Mouse (Mus musculus) CH12.LX (cell line): ENCODE data around the gene S1pr3. TPM values are rescaled to one million over a fixed set of nuclear protein-coding genes. Genes with fewer than 3 reads are reported as not detected.

ENCODE experiments used
- DNase-seq: peaks from one replicate; pipeline ENCODE4 v3.0.0-alpha.2; 2013; ENCODE audit errors: extremely low read depth
- H3K27ac ChIP-seq: 2 replicates; pipeline ENCODE4 v1.5.1; 2012; ENCODE audit warnings: low read depth, mild to moderate bottlenecking, control low read depth, moderate library complexity; ENCODE audit not compliant: insufficient read depth
- H3K27me3 ChIP-seq: replicated peaks from 2 replicates; pipeline ENCODE3; 2012; ENCODE audit warnings: inconsistent platforms
- H3K36me3 ChIP-seq, 2 experiments: replicated peaks in 1 of 2; 2 replicates each; pipeline versions ENCODE3 to v1.6.1; 2012; ENCODE audit warnings: inconsistent platforms in 1 of 2, low read length in 1 of 2, mild to moderate bottlenecking in 1 of 2, mixed read lengths in 1 of 2, moderate library complexity in 1 of 2; ENCODE audit not compliant: control insufficient read depth in 1 of 2, insufficient read depth in 1 of 2
- H3K4me1 ChIP-seq, 2 experiments: 2 replicates each; pipeline ENCODE4 v1.6.1; 2012; ENCODE audit warnings: inconsistent platforms in 1 of 2, moderate library complexity in 1 of 2; ENCODE audit not compliant: insufficient read depth in 2 of 2, control insufficient read depth in 1 of 2
- H3K4me2 ChIP-seq: 2 replicates; pipeline ENCODE4 v1.6.1; 2012; ENCODE audit warnings: low read depth, mild to moderate bottlenecking, control low read depth; ENCODE audit not compliant: poor library complexity, insufficient read depth, severe bottlenecking
- H3K4me3 ChIP-seq, 3 experiments: fragments of 150-350 bp in 1 of 3; sonication (generic) in 1 of 3; replicated peaks in 1 of 3; 2 replicates each; pipeline versions ENCODE3 to v1.5.1; 2011 to 2012; ENCODE audit warnings: low read depth in 2 of 3, low read length in 2 of 3, mild to moderate bottlenecking in 2 of 3, moderate library complexity in 2 of 3, control low read depth in 1 of 3, improper control_type of control experiment in 1 of 3, inconsistent platforms in 1 of 3, mixed read lengths in 1 of 3; ENCODE audit not compliant: poor library complexity in 1 of 3
- H3K79me2 ChIP-seq: replicated peaks from 2 replicates; pipeline ENCODE4 v1.6.1; 2012; ENCODE audit warnings: mild to moderate bottlenecking, moderate library complexity; ENCODE audit not compliant: control insufficient read depth, poor library complexity, insufficient read depth, severe bottlenecking; ENCODE audit errors: extremely low read depth
- H3K9ac ChIP-seq: 2 replicates; pipeline ENCODE4 v1.6.1; 2012; ENCODE audit warnings: low read depth, mild to moderate bottlenecking, control low read depth, moderate library complexity; ENCODE audit not compliant: insufficient read depth
- H3K9me3 ChIP-seq: replicated peaks from 2 replicates; pipeline ENCODE3; 2012; ENCODE audit warnings: low read length, inconsistent platforms, mixed read lengths
- BHLHE40 ChIP-seq: IDR thresholded peaks from 2 replicates; pipeline ENCODE4 v1.6.1; 2011; ENCODE audit warnings: mild to moderate bottlenecking, low read depth, low read length, improper control_type of control experiment
- CHD2 ChIP-seq: IDR thresholded peaks from 2 replicates; pipeline ENCODE4 v1.6.1; 2011; ENCODE audit warnings: low read length, improper control_type of control experiment
- CTCF ChIP-seq, 2 experiments: IDR thresholded peaks in 1 of 2; conservative IDR thresholded peaks in 1 of 2; 2 replicates each; pipeline ENCODE4 v1.5.1; 2011 to 2012; ENCODE audit warnings: low read depth in 2 of 2, low read length in 2 of 2, improper control_type of control experiment in 1 of 2, inconsistent platforms in 1 of 2, mild to moderate bottlenecking in 1 of 2, moderate library complexity in 1 of 2
- E2F4 ChIP-seq: IDR thresholded peaks from 2 replicates; pipeline ENCODE4 v1.6.1; 2011; ENCODE audit warnings: low read depth, low read length, improper control_type of control experiment; ENCODE audit not compliant: insufficient replicate concordance
- ELF1 ChIP-seq: IDR thresholded peaks from 2 replicates; pipeline ENCODE4 v1.6.1; 2014; ENCODE audit warnings: low read depth, mild to moderate bottlenecking, inconsistent platforms, low read length, improper control_type of control experiment
- EP300 ChIP-seq: IDR thresholded peaks from 2 replicates; pipeline ENCODE4 v1.6.1; 2011; ENCODE audit warnings: low read length, improper control_type of control experiment
- ETS1 ChIP-seq: conservative IDR thresholded peaks from 2 replicates; pipeline ENCODE4 v1.6.1; 2012; ENCODE audit warnings: low read depth, mild to moderate bottlenecking, inconsistent platforms, low read length, improper control_type of control experiment, moderate library complexity
- GABPA ChIP-seq: IDR thresholded peaks from 2 replicates; pipeline ENCODE4 v1.6.1; 2012; ENCODE audit warnings: low read depth, low read length, improper control_type of control experiment, inconsistent platforms; ENCODE audit not compliant: insufficient replicate concordance
- HCFC1 ChIP-seq: IDR thresholded peaks from 2 replicates; pipeline ENCODE4 v1.6.1; 2012; ENCODE audit warnings: low read depth, mild to moderate bottlenecking, inconsistent platforms, low read length, improper control_type of control experiment
- IRF4 ChIP-seq: IDR thresholded peaks from 2 replicates; pipeline ENCODE4 v1.6.1; 2014; ENCODE audit warnings: low read depth, mild to moderate bottlenecking, inconsistent platforms, low read length, improper control_type of control experiment
- JUND ChIP-seq: conservative IDR thresholded peaks from 2 replicates; pipeline ENCODE4 v1.6.1; 2011; ENCODE audit warnings: low read depth, low read length, improper control_type of control experiment
- KAT2A ChIP-seq: IDR thresholded peaks from 2 replicates; pipeline ENCODE4 v1.6.1; 2012; ENCODE audit warnings: low read length, improper control_type of control experiment, inconsistent platforms; ENCODE audit not compliant: insufficient replicate concordance
- MAFK ChIP-seq: IDR thresholded peaks from 2 replicates; pipeline ENCODE4 v1.6.1; 2011; ENCODE audit warnings: low read length, improper control_type of control experiment; ENCODE audit not compliant: insufficient replicate concordance
- MAZ ChIP-seq: IDR thresholded peaks from 2 replicates; pipeline ENCODE4 v1.6.1; 2012; ENCODE audit warnings: low read depth, mild to moderate bottlenecking, inconsistent platforms, low read length, improper control_type of control experiment, moderate library complexity
- MEF2A ChIP-seq: IDR thresholded peaks from 2 replicates; pipeline ENCODE4 v1.6.1; 2014; ENCODE audit warnings: low read depth, mild to moderate bottlenecking, inconsistent platforms, low read length, improper control_type of control experiment, borderline replicate concordance
- MYC ChIP-seq: IDR thresholded peaks from 2 replicates; pipeline ENCODE4 v1.6.1; 2011; ENCODE audit warnings: low read depth, mild to moderate bottlenecking, improper control_type of control experiment, low read length
- NELFE ChIP-seq: IDR thresholded peaks from 2 replicates; pipeline ENCODE4 v1.6.1; 2011; ENCODE audit warnings: low read depth, low read length, improper control_type of control experiment
- NRF1 ChIP-seq: IDR thresholded peaks from 2 replicates; pipeline ENCODE4 v1.6.1; 2014; ENCODE audit warnings: low read depth, mild to moderate bottlenecking, inconsistent platforms, low read length, improper control_type of control experiment, moderate library complexity
- PAX5 ChIP-seq: IDR thresholded peaks from 2 replicates; pipeline ENCODE4 v1.6.1; 2012; ENCODE audit warnings: low read length, inconsistent platforms, mixed read lengths
- POLR2A ChIP-seq: IDR thresholded peaks from 2 replicates; pipeline ENCODE4 v1.6.1; 2011; ENCODE audit warnings: low read depth, mild to moderate bottlenecking, improper control_type of control experiment, low read length
- POLR2AphosphoS2 ChIP-seq: IDR thresholded peaks from 2 replicates; pipeline ENCODE4 v1.6.1; 2011; ENCODE audit warnings: low read depth, low read length, improper control_type of control experiment
- RAD21 ChIP-seq: IDR thresholded peaks from 2 replicates; pipeline ENCODE4 v1.6.1; 2011; ENCODE audit warnings: low read depth, mild to moderate bottlenecking, low read length, improper control_type of control experiment, moderate library complexity
- RCOR1 ChIP-seq: conservative IDR thresholded peaks from 2 replicates; pipeline ENCODE4 v1.6.1; 2012; ENCODE audit warnings: low read depth, mild to moderate bottlenecking, inconsistent platforms, low read length, improper control_type of control experiment
- SIN3A ChIP-seq: IDR thresholded peaks from 2 replicates; pipeline ENCODE4 v1.6.1; 2012; ENCODE audit warnings: low read length, improper control_type of control experiment, inconsistent platforms
- SMC3 ChIP-seq: IDR thresholded peaks from 2 replicates; pipeline ENCODE4 v1.6.1; 2011; ENCODE audit warnings: low read depth, low read length, improper control_type of control experiment
- TBP ChIP-seq: conservative IDR thresholded peaks from 2 replicates; pipeline ENCODE4 v1.6.1; 2011; ENCODE audit warnings: low read depth, low read length, improper control_type of control experiment
- TCF12 ChIP-seq: IDR thresholded peaks from 2 replicates; pipeline ENCODE4 v1.6.1; 2014; ENCODE audit warnings: low read depth, mild to moderate bottlenecking, inconsistent platforms, low read length, improper control_type of control experiment
- USF1 ChIP-seq: IDR thresholded peaks from 2 replicates; pipeline ENCODE4 v1.6.1; 2014; ENCODE audit warnings: low read depth, mild to moderate bottlenecking, inconsistent platforms, low read length, improper control_type of control experiment
- USF2 ChIP-seq: conservative IDR thresholded peaks from 2 replicates; pipeline ENCODE4 v1.6.1; 2011; ENCODE audit warnings: low read depth, low read length, improper control_type of control experiment
- ZC3H11A ChIP-seq: IDR thresholded peaks from 2 replicates; pipeline ENCODE4 v1.6.1; 2012; ENCODE audit warnings: low read depth, mild to moderate bottlenecking, inconsistent platforms, low read length, improper control_type of control experiment
- ZKSCAN1 ChIP-seq: IDR thresholded peaks from 2 replicates; pipeline ENCODE4 v1.6.1; 2012; ENCODE audit warnings: low read depth, inconsistent platforms, low read length, improper control_type of control experiment, borderline replicate concordance
- ZMIZ1 ChIP-seq: IDR thresholded peaks from 2 replicates; pipeline ENCODE4 v1.6.1; 2012; ENCODE audit warnings: low read depth, mild to moderate bottlenecking, inconsistent platforms, low read length, improper control_type of control experiment
- ZNF384 ChIP-seq: IDR thresholded peaks from 2 replicates; pipeline ENCODE4 v1.6.1; 2012; ENCODE audit warnings: low read depth, low read length, improper control_type of control experiment, inconsistent platforms
- dilution Hi-C: fragments of 300-500 bp; cut with MboI; formaldehyde crosslinking; loops from 2 replicates; pipeline ENCODE4 v1.14.3; 2020; ENCODE audit warnings: low sequenced_read_pairs; ENCODE audit not compliant: extremely low pct_unique_long_range_greater_than_20kb, extremely low pct_ligation_motif_present
- in situ Hi-C: fragments of 300-500 bp; cut with MboI; formaldehyde crosslinking; loops from 3 replicates; pipeline ENCODE4 v1.14.3; 2019; ENCODE audit warnings: low sequenced_read_pairs, low pct_ligation_motif_present, low pct_unique_long_range_greater_than_20kb, mixed read lengths
- polyA plus RNA-seq: library from polyadenylated mRNA; unstranded; fragments of >175 nt; gene quantifications from 2 replicates; pipeline ENCODE4 v1.2.1, GENCODE M21; 2012; ENCODE audit warnings: low read depth; ENCODE audit not compliant: insufficient read length
- total RNA-seq, 2 experiments: library from RNA; depleted of rRNA; stranded (reverse); fragments of 300-350 nt in 1 of 2; fragments of >200 nt in 1 of 2; gene quantifications; 2 replicates each; pipeline ENCODE4 v1.2.3; 2012 to 2014

The S1pr3 gene
- total and polyA plus RNA-seq, 3 experiments = 7.5 to 33.4 (median 8.6) TPM

DNA sequence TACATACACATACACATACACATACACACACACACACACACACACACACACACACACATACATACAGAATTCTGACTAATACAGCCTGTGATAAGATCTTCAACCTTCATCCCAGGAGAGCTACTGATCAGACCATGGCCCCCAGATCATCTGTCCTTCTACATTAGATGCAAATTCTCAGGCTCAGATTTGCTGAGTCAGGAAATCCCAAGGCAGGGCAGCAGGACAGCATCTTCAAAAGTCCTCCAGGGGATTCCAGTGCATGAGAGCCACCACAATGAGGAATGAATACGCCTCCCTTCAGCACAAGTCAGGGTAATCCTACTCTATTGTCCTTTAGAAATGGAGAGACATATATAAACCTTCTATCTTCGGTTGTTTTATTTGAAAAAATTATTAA lies 23.5 kb upstream of the S1pr3 start:
- Histone ChIP-seq H3K9ac (no peak overlapping the region), H3K27me3 (no peaks in the 10 kb centered on the region), H3K27ac (no peak overlapping the region), H3K9me3 (peaks cover 10% of the 10 kb centered on the region), H3K4me3 (no peak overlapping the region), H3K4me1 (peaks cover 31 to 47% of the 10 kb centered on the region in 2 experiments), H3K36me3 (peaks cover 0 to 2% of the 10 kb centered on the region in 2 experiments), H3K79me2 (no peaks in the 10 kb centered on the region), H3K4me2 (no peak overlapping the region)
- in situ Hi-C loops (no loop called here), dilution Hi-C loops (no loop called here)
- TF ChIP-seq MAFK = peak; percentile 94
- no peak for TF ChIP-seq TCF12
- no peak for TF ChIP-seq TBP
- no peak for TF ChIP-seq BHLHE40
- DNase-seq = no peak

DNA sequence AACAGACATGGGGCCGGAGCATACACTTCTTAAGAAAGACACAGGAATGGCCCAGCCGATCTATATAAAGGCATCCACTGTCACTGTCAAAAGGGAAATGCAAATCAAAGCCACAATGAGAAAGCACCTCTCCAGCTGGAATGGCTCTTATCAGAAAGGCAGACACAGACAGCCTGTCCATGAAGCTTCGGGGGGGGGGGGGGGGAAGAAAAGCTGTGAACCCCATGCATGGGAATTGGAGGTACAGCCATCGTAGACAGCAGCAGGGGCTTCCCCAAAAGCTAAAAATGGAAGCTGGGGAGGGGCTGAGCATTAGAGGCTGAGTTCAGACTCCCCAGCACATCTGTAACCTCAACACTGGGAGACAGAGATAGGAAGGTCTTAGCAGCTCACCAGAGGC lies 20.5 kb upstream of the S1pr3 start:
- no peaks in the 10 kb centered on the region for H3K27me3 ChIP-seq
- peak overlapping the region; percentile 69 for H3K4me2 ChIP-seq
- H3K9me3 ChIP-seq = peaks cover 4% of the 10 kb centered on the region
- no peaks in the 10 kb centered on the region for H3K79me2 ChIP-seq
- in situ Hi-C loops (no loop called here), dilution Hi-C loops (no loop called here)
- no peaks in the 10 kb centered on the region for H3K36me3 ChIP-seq
- no peak overlapping the region for H3K9ac ChIP-seq
- DNase-seq = peak; percentile 95
- no peak overlapping the region for H3K4me3 ChIP-seq
- peak overlapping the region; percentile 79 for H3K27ac ChIP-seq
- H3K4me1 ChIP-seq = peaks cover 48 to 72% of the 10 kb centered on the region in 2 experiments
- TF ChIP-seq USF1 (no peak), CHD2 (peak; percentile 74), MAFK (no peak; the same call in 1 of the 2 replicates), ZKSCAN1 (no peak), ELF1 (peak; percentile 41; the same call in 1 of the 2 replicates), POLR2AphosphoS2 (no peak), PAX5 (no peak), POLR2A (no peak), NRF1 (0 out of 2 replicates have a peak, but pooled peaks have one; percentile 5), JUND (no peak), ZMIZ1 (no peak), SIN3A (peak; percentile 81), GABPA (no peak), HCFC1 (no peak), IRF4 (peak; percentile 85), E2F4 (no peak), MAZ (peak; percentile 57; the same call in 1 of the 2 replicates), USF2 (no peak), CTCF (conservative IDR thresholded peaks at IDR 0.05 in 1 of 2, IDR thresholded peaks at IDR 0.05 in 1 of 2; ENCODE audit: low read depth in 2 of 2, low read length in 2 of 2) (peak in 1 of 2 experiments; percentile 22; a peak in 1 of 4 replicates), RAD21 (peak; percentile 24), ETS1 (peak; percentile 94), TCF12 (peak; percentile 93), SMC3 (0 out of 2 replicates have a peak, but pooled peaks have one; percentile 4), KAT2A (0 out of 2 replicates have a peak, but pooled peaks have one; percentile 33), ZC3H11A (no peak), NELFE (0 out of 2 replicates have a peak, but pooled peaks have one; percentile 24), MEF2A (peak; percentile 99), ZNF384 (0 out of 2 replicates have a peak, but pooled peaks have one; percentile 24), BHLHE40 (peak; percentile 83), EP300 (peak; percentile 88), MYC (peak; percentile 15; the same call in 1 of the 2 replicates), RCOR1 (no peak; the same call in 1 of the 2 replicates)
